Mouse (Mus musculus) hindbrain, embryonic 15.5 days (tissue): ENCODE results near the gene Klhdc7a. TPM values are rescaled to one million over a fixed set of nuclear protein-coding genes. Genes with fewer than 3 reads are reported as not detected.
A peak's percentile ranks its signal among the peaks of the same experiment; 100 is the strongest.

Experiments
- ATAC-seq: fragments of 200-750 bp; cut with Nextera tagmentation; 2 replicates; pipeline ENCODE4 v1.8.0; 2017; ENCODE audit warnings: low read depth, moderate number of reproducible peaks, moderate TSS enrichment; ENCODE audit not compliant: low FRiP score
- H3K27ac ChIP-seq: fragments of 300-500 bp; sonication (generic); replicated peaks from 2 replicates; pipeline ENCODE4 v1.5.1; 2015; ENCODE audit warnings: mild to moderate bottlenecking, inconsistent platforms
- H3K27me3 ChIP-seq: fragments of 300-500 bp; sonication (generic); 2 replicates; pipeline ENCODE4 v1.6.1; 2015; ENCODE audit warnings: control low read depth, inconsistent platforms
- H3K36me3 ChIP-seq: fragments of 300-500 bp; sonication (generic); 2 replicates; pipeline ENCODE4 v1.6.1; 2015; ENCODE audit warnings: control low read depth, inconsistent platforms
- H3K4me1 ChIP-seq: fragments of 300-500 bp; sonication (generic); replicated peaks from 2 replicates; pipeline ENCODE4 v1.6.1; 2015; ENCODE audit warnings: control low read depth, inconsistent platforms
- H3K4me2 ChIP-seq: fragments of 300-500 bp; sonication (generic); 2 replicates; pipeline ENCODE4 v1.6.1; 2015; ENCODE audit warnings: moderate library complexity, mild to moderate bottlenecking, inconsistent platforms
- H3K4me3 ChIP-seq: fragments of 300-500 bp; sonication (generic); 2 replicates; pipeline ENCODE4 v1.5.1; 2015; ENCODE audit warnings: mild to moderate bottlenecking, inconsistent platforms
- H3K9ac ChIP-seq: fragments of 300-500 bp; sonication (generic); 2 replicates; pipeline ENCODE4 v1.6.1; 2015; ENCODE audit warnings: inconsistent platforms
- H3K9me3 ChIP-seq: fragments of 300-500 bp; sonication (generic); 2 replicates; pipeline ENCODE4 v1.6.1; 2016; ENCODE audit warnings: control low read depth, inconsistent platforms
- WGBS: fragments of 180-500 bp; shearing (Covaris S2); methylation state at CpG from one replicate; pipeline ENCODE4 v1.1.7; 2015; 5-methylcytosine and 5-hydroxymethylcytosine counted together
- polyA plus RNA-seq: library from polyadenylated mRNA; unstranded; fragments of >200 nt; fragmentation: Nextera tagmentation; extraction: Ambion mirVana; gene quantifications from 2 replicates; pipeline ENCODE4 v1.2.1, GENCODE M21; 2015

The Klhdc7a gene
- 0.56 and 0.73 TPM in 2 replicates for polyA plus RNA-seq

DNA sequence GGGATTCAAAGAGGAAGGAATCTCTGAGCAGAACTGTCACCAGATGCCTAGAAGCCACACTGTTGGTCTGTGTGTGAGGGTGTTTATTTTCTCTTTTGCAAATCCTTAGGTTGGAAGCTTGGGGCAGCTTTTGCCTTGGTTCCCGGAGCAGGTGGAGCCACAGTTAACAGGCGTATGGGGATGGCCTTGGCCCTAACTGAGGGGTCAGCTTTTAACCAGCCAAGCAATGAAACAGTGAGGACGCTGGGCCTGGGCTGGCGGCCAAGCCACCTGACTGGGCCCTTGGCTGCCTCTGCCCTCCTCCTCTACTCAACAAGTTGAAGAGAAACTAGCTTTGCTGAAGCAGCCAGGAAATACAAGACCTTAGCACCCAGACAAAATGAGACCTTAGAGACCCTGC, at the start of gene Klhdc7a:
TSS of gene Klhdc7a (minus strand) at position 105 of the 400 bp plus-strand sequence.
- no peaks in the 10 kb centered on the region for H3K9me3 ChIP-seq
- no peak within 1 kb of the TSS for H3K4me2 ChIP-seq
- H3K4me1 ChIP-seq: peaks cover 14% of the 10 kb centered on the region
- peak within 1 kb of the TSS; percentile 54; the same call in 1 of the 2 replicates for H3K27ac ChIP-seq
- WGBS: 33% methylated on average over 4 of the region's 4 CpGs
- peak; percentile 57; the same call in 1 of the 2 replicates for ATAC-seq
- no peaks in the 10 kb centered on the region for H3K27me3 ChIP-seq
- H3K4me3 ChIP-seq: no peak within 1 kb of the TSS
- no peaks in the 10 kb centered on the region for H3K36me3 ChIP-seq
- H3K9ac ChIP-seq: no peak within 1 kb of the TSS

- peaks cover 10% of the 10 kb centered on the region for H3K4me1 ChIP-seq
- H3K27ac ChIP-seq: no peak overlapping the region
- no peak overlapping the region for H3K4me2 ChIP-seq
- ATAC-seq: no peak
- no peaks in the 10 kb centered on the region for H3K27me3 ChIP-seq
- H3K36me3 ChIP-seq: no peaks in the 10 kb centered on the region
- H3K9ac ChIP-seq: no peak overlapping the region
- H3K4me3 ChIP-seq: no peak overlapping the region
- WGBS: 71% methylated on average over 7 of the region's 7 CpGs
- no peaks in the 10 kb centered on the region for H3K9me3 ChIP-seq
These were observed 48.1 kb upstream of the Klhdc7a start for GRCm38 (mm10) chr4:140015916-140016315.

DNA sequence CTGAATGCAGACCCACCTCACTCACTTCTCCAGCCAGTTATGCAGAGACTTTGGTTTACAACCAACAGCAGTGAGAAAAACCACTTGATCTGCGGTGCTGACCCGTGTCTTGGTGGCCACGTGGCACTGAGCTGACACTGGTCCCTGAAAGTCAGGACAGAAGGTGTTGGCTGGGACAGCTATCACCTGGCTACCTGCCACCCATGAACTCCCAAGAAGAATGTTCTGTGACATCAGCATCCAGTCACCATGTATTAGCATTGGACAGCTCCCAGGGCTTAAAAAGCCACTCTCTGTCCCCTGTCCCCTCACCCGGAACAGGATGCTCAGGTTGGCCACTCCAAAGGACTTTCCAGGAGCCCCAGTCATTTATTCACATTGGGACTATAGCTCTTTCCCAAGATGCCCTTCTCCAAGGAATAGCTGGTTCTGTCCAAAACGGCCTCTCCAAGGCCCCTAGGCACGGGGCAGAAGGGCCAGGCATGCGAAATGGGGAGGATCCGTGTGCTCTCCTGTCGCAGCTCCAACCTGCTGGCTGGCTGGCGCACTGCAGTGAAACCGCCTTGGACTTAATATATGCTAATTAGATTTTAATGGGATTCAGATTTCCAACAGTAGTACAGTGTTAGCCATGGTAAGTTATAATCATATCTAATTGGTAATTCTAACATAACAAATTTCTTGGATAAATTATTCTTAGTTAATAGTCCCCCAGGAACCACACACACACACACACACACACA, 43.1 kb upstream of the Klhdc7a start:
- Histone ChIP-seq H3K27me3 (0 out of 2 replicates have a peak, but pooled peaks cover 3% of the 10 kb centered on the region), H3K9me3 (no peaks in the 10 kb centered on the region), H3K4me2 (no peak overlapping the region), H3K27ac (no peak overlapping the region), H3K36me3 (no peaks in the 10 kb centered on the region), H3K4me1 (peaks cover 13% of the 10 kb centered on the region), H3K9ac (no peak overlapping the region), H3K4me3 (no peak overlapping the region)
- peak; percentile 72 for ATAC-seq
- 41% methylated on average over 11 of the region's 11 CpGs for WGBS

DNA sequence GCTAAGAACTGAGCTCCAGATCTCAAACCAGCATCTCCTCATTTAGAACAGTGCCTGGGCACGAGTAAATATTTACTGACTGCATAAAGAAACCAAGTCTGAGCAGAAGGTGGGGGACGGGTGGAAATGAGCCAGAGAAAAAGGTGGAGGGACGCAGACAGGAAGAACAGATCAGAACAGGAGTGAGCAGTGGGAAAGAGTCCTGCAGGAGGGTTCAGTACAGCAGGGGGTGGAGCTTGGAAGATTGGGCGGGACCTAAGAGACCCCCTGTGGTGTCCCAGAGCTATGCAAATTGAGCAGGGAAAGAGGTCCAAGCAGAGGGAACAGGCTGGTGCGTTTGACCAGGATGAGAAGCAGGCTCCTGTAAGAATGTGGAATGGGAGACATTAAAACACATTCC, 37.1 kb upstream of the Klhdc7a start:
- ATAC-seq: no peak
- Histone ChIP-seq H3K4me1 (peaks cover 28% of the 10 kb centered on the region), H3K36me3 (no peaks in the 10 kb centered on the region), H3K4me3 (no peak overlapping the region), H3K27ac (no peak overlapping the region), H3K27me3 (peaks cover 10% of the 10 kb centered on the region; the same call in 1 of the 2 replicates), H3K9me3 (no peaks in the 10 kb centered on the region), H3K9ac (no peak overlapping the region), H3K4me2 (peak overlapping the region; percentile 46)
- WGBS: 21% methylated on average over 5 of the region's 5 CpGs

DNA sequence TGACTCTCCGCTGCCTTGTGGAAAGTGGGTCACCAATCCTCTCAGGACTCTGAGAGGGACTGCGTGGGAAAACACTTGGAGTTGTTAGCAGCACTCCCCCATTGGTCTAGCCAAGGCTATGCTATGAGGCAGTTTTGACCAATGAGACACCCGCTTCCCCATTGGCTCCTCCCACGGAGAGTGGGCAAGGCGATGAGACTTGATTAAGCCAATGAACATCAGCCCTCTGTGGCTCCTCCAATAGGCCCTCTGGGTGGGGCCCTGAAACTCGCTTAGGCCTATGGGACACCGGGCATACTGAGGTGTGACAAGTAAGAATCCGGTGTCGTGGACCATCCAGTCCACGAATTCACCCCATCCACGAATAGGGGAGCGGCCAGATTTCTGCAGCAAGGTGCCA, 36.3 kb upstream of the Klhdc7a start:
- 21% methylated on average over 12 of the region's 12 CpGs for WGBS
- peak; percentile 54 for ATAC-seq

DNA sequence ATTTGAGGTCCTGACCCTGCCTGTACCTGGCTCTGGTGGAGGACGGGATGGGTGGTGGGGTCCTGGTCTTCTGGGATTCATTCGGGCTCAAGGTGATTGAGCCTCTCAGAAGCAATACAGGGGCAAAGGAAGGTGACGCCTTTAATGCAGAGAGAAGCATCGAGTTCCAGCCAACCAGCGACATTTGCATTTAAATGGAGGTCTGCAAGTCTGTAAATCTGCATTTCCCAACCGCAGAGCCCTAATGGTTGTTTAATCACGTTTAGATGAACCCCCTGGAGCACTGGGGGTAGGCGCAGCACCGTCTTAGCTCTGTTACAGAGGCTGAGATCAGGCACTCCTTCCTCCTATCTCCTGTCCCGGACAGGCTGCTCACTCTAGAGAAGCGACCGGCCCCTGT, 34.2 kb upstream of the Klhdc7a start:
- Histone ChIP-seq H3K27ac (no peak overlapping the region), H3K4me1 (peaks cover 35% of the 10 kb centered on the region), H3K4me2 (no peak overlapping the region), H3K9me3 (no peaks in the 10 kb centered on the region), H3K27me3 (peaks cover 7% of the 10 kb centered on the region; the same call in 1 of the 2 replicates), H3K4me3 (no peak overlapping the region), H3K9ac (no peak overlapping the region), H3K36me3 (no peaks in the 10 kb centered on the region)
- ATAC-seq: no peak
- WGBS: 6% methylated on average over 12 of the region's 12 CpGs

More for the DNA sequence above, 36.3 kb upstream of the Klhdc7a start:
- Histone ChIP-seq H3K27ac (no peak overlapping the region), H3K4me2 (peak overlapping the region; percentile 46), H3K9ac (no peak overlapping the region), H3K4me3 (0 out of 2 replicates have a peak overlapping the region, but pooled peaks have one; percentile 1), H3K27me3 (peaks cover 7% of the 10 kb centered on the region; the same call in 1 of the 2 replicates), H3K9me3 (no peaks in the 10 kb centered on the region), H3K36me3 (no peaks in the 10 kb centered on the region), H3K4me1 (peaks cover 28% of the 10 kb centered on the region)

DNA sequence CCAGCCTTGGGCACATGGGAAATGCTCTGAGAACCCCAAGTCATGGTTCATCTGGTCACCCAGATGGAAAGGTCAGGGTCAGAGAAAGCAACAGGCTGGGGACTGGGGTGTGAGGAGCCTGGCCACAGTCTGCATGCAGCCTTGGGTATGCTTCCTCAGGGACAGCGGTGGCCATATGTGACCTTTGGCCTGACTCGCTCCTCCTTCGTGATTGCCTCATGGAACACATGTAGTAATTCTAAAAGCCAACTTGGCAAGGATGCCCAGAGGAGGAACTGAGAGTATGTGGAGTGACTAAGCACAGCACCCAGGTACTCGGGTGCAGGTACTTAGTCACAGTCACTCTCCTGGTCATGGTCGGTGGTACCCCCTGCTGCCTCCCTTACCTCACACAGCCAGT, 33.1 kb upstream of the Klhdc7a start:
- no peak overlapping the region for H3K4me3 ChIP-seq
- no peak overlapping the region for H3K4me2 ChIP-seq
- peaks cover 7% of the 10 kb centered on the region; the same call in 1 of the 2 replicates for H3K27me3 ChIP-seq
- H3K4me1 ChIP-seq: peaks cover 39% of the 10 kb centered on the region
- ATAC-seq: no peak
- 89% methylated on average over 5 of the region's 5 CpGs for WGBS
- no peak overlapping the region for H3K27ac ChIP-seq
- H3K9ac ChIP-seq: no peak overlapping the region
- no peaks in the 10 kb centered on the region for H3K9me3 ChIP-seq
- H3K36me3 ChIP-seq: no peaks in the 10 kb centered on the region

DNA sequence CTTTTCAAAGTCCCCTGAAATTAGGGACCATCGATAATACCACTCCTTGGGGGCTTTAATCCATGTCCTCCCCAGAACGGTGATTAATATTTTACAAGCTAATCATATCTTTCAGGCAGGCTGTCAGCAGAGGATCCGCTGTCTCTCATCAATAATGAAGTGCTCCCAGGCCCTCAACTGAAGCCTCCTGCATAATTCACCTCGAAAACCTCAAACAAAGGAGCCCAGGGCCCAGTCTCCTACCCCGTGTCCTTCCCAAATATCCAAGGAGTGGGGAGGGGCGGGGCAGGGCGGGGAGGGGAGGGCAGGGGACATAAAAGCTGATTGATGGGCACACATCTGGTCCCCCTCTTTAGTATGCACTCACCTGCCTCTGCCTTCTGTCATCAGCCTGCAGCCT, 31.2 kb upstream of the Klhdc7a start:
- no peak overlapping the region for H3K9ac ChIP-seq
- WGBS: 28% methylated on average over 7 of the region's 7 CpGs
- no peak overlapping the region for H3K27ac ChIP-seq
- no peaks in the 10 kb centered on the region for H3K9me3 ChIP-seq
- no peaks in the 10 kb centered on the region for H3K36me3 ChIP-seq
- H3K27me3 ChIP-seq: peaks cover 4% of the 10 kb centered on the region; the same call in 1 of the 2 replicates
- no peak overlapping the region for H3K4me3 ChIP-seq
- no peak for ATAC-seq
- peaks cover 33% of the 10 kb centered on the region for H3K4me1 ChIP-seq
- H3K4me2 ChIP-seq: no peak overlapping the region

- H3K4me1 ChIP-seq: peaks cover 14% of the 10 kb centered on the region; the same call in 1 of the 2 replicates
- no peaks in the 10 kb centered on the region for H3K36me3 ChIP-seq
- no peak overlapping the region for H3K4me2 ChIP-seq
- no peak overlapping the region for H3K27ac ChIP-seq
- peak; percentile 36 for ATAC-seq
- H3K9me3 ChIP-seq: no peaks in the 10 kb centered on the region
- no peak overlapping the region for H3K9ac ChIP-seq
- no peak overlapping the region for H3K4me3 ChIP-seq
- H3K27me3 ChIP-seq: no peaks in the 10 kb centered on the region
- 47% methylated on average over 8 of the region's 8 CpGs for WGBS
These were observed 27.8 kb upstream of the Klhdc7a start for GRCm38 (mm10) chr4:139995659-139996058.

- Histone ChIP-seq H3K36me3 (no peaks in the 10 kb centered on the region), H3K4me2 (no peak overlapping the region), H3K9me3 (no peaks in the 10 kb centered on the region), H3K27me3 (no peaks in the 10 kb centered on the region), H3K4me3 (no peak overlapping the region), H3K4me1 (peaks cover 14% of the 10 kb centered on the region; the same call in 1 of the 2 replicates), H3K9ac (no peak overlapping the region), H3K27ac (no peak overlapping the region)
- no peak for ATAC-seq
- WGBS: 14% methylated on average over 10 of the region's 16 CpGs
These were observed 25.4 kb upstream of the Klhdc7a start for GRCm38 (mm10) chr4:139993111-139993755.

GRCm38 (mm10) chr4:139986913-139987312, 19.1 kb upstream of the Klhdc7a start:
- Histone ChIP-seq H3K4me2 (no peak overlapping the region), H3K4me1 (peaks cover 10% of the 10 kb centered on the region; the same call in 1 of the 2 replicates), H3K4me3 (no peak overlapping the region), H3K9ac (no peak overlapping the region), H3K9me3 (no peaks in the 10 kb centered on the region), H3K27ac (no peak overlapping the region), H3K36me3 (no peaks in the 10 kb centered on the region), H3K27me3 (no peaks in the 10 kb centered on the region)
- WGBS: 18% methylated on average over 7 of the region's 7 CpGs
- ATAC-seq: no peak

DNA sequence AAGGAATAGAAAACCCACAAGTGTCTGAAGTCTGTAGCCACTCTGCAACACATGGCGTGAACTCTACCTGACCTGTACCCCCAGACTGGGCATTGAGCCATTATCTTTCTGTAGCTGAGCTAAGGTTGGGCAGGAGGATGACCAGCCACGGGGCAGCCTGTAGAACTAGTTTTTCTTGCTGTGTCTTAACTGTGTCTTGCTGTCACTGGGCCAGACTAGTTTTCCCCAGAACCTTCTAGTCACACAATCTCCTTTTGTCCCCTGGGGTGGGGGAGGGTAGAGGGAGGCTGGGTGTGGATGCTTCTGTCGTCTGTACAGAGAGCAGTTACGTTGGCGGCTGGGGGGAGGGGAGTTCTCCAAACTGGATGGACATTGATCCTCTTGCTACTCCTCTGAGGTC, 10.9 kb upstream of the Klhdc7a start:
- Histone ChIP-seq H3K27ac (no peak overlapping the region), H3K4me2 (no peak overlapping the region), H3K9ac (no peak overlapping the region), H3K4me1 (peaks cover 27% of the 10 kb centered on the region), H3K36me3 (no peaks in the 10 kb centered on the region), H3K27me3 (no peaks in the 10 kb centered on the region), H3K4me3 (no peak overlapping the region), H3K9me3 (no peaks in the 10 kb centered on the region)
- no peak for ATAC-seq
- 38% methylated on average over 5 of the region's 5 CpGs for WGBS
